Mouse (Mus musculus): ENCODE data around the gene Dip2b.

- TF ChIP-seq POLR2A (IDR thresholded peaks at IDR 0.05; ENCODE audit: borderline replicate concordance, insufficient read depth, low read length): no peak
- TF ChIP-seq CTCF (IDR thresholded peaks at IDR 0.05; ENCODE audit: borderline replicate concordance, insufficient read depth, low read depth, low read length): no peak
Measured at GRCm38 (mm10) chr15:100156095-100156707, 117.7 kb downstream of the Dip2b start.
